Mouse (Mus musculus): ENCODE results near the gene Tap1. TPM values are rescaled to one million over a fixed set of nuclear protein-coding genes. Genes with fewer than 3 reads are reported as not detected.

Tap1 gene
- polyA plus RNA-seq, 1 experiment, result 0.06 TPM

DNA sequence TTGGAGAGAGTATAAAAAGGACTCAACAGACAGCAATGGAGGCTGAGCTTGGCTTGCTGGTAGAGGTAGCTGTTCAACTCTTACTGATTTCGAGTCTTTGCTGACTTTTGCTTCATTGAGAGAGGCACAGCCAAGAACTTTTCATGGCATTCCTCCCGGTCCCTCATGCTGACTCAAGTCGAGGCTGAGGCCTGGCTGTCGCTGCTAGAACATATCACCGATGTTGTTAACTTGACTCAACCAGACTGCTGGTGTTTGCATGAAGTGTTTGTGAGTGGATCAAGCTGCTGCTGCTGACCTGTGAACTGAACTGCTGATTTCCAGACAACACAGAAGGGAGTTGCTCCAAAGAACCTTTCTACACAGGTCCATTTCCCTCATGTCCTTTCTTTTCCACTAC is 49.3 kb downstream of the Tap1 start:
- H3K27me3 ChIP-seq (ENCODE audit: control insufficient read depth), result no peaks in the 10 kb centered on the region; the same call in 1 of the 2 replicates
- TF ChIP-seq TAL1 (IDR thresholded peaks at IDR 0.05; ENCODE audit: low read length), result no peak
- no peak for TF ChIP-seq GATA1 (IDR thresholded peaks at IDR 0.05; ENCODE audit: low read length)
- no peak overlapping the region for H3K4me3 ChIP-seq (replicated peaks)
- no peaks in the 10 kb centered on the region for H3K9me3 ChIP-seq (ENCODE audit: control insufficient read depth, low read length)
- H3K36me3 ChIP-seq (ENCODE audit: control insufficient read depth), result no peaks in the 10 kb centered on the region
- no peaks in the 10 kb centered on the region for H3K4me1 ChIP-seq (ENCODE audit: control insufficient read depth)

DNA sequence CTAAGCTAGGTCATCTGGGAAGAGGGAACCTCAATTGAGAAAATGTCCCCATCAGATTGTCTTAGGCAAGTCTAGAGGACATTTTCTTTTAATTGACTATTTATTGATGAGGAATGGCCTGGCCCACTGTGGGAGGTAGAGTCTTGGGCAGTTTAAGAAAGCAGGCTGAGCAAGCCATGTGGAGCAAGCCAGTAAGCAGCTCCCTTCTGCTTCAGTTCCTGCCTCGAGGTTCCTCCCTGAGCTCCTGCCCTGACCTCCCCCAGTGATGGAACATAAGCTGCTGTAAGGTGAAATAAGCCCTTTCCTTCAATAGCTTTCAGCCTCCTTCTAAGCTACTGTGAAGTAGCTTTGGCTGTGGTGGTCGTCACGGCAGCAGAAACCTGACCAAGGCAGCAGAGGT is 50.4 kb downstream of the Tap1 start:
- H3K4me1 ChIP-seq (ENCODE audit: control insufficient read depth), result no peaks in the 10 kb centered on the region
- no peaks in the 10 kb centered on the region; the same call in 1 of the 2 replicates for H3K27me3 ChIP-seq (ENCODE audit: control insufficient read depth)
- no peaks in the 10 kb centered on the region for H3K9me3 ChIP-seq (ENCODE audit: control insufficient read depth, low read length)
- H3K36me3 ChIP-seq (ENCODE audit: control insufficient read depth), result no peaks in the 10 kb centered on the region
- no peak overlapping the region for H3K4me3 ChIP-seq (replicated peaks)
- no peak for TF ChIP-seq TAL1 (IDR thresholded peaks at IDR 0.05; ENCODE audit: low read length)

DNA sequence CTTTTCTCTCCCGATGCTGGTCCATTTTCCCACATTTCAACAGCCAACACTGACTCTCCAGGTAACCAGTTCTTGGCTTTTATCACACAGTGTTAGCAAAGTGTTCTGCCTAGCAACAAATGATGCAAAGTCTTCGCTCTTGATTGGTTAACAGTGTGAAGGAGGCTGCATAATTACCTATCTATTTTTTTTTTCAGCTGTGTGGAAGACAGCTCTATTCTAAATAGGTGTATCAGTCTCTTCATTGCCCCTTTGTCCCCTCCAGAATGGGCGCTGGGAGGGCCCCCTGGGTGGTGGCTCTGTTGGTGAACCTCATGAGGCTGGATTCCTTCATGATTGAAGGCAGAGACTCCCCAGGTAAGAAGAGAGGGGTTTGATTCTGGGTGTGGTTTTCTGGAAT is 51.4 kb downstream of the Tap1 start, which contains the start of gene H2-Ob:
H2-Ob (plus strand) TSS at position 198 of the 400 bp plus-strand sequence.
- no peak within 1 kb of the TSS for H3K4me3 ChIP-seq (replicated peaks)
- H3K36me3 ChIP-seq (ENCODE audit: control insufficient read depth), result no peaks in the 10 kb centered on the region
- H3K27me3 ChIP-seq (ENCODE audit: control insufficient read depth), result no peaks in the 10 kb centered on the region; the same call in 1 of the 2 replicates
- H3K4me1 ChIP-seq (ENCODE audit: control insufficient read depth), result no peaks in the 10 kb centered on the region
- H3K9me3 ChIP-seq (ENCODE audit: control insufficient read depth, low read length), result no peaks in the 10 kb centered on the region
- TF ChIP-seq TAL1 (IDR thresholded peaks at IDR 0.05; ENCODE audit: low read length) (no peak), GATA1 (IDR thresholded peaks at IDR 0.05; ENCODE audit: low read length) (no peak)

DNA sequence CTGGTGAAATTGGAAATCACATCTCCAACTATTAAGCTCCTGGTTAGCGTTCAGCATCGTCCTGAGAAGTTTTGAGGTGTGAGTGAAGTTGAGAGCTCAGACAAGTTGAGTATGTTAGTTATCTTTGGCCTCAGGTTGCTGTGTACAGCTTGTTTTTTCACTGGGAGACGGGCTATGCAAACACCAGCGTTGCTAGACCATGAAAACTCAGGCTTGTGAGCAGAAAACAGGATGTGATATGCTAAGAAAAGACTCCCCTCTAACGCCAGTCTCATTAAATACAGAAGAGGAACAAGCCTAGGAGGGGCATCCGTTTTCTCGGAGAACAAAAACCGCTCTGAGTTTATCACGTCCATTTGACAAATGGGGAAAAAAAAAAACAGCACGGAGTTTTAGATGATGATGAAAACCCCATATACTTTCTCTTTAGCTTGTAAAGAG is 52.3 kb downstream of the Tap1 start:
- H3K27me3 ChIP-seq (ENCODE audit: control insufficient read depth), result no peaks in the 10 kb centered on the region; the same call in 1 of the 2 replicates
- TF ChIP-seq GATA1 (IDR thresholded peaks at IDR 0.05; ENCODE audit: low read length) (no peak), TAL1 (IDR thresholded peaks at IDR 0.05; ENCODE audit: low read length) (no peak)
- no peaks in the 10 kb centered on the region for H3K9me3 ChIP-seq (ENCODE audit: control insufficient read depth, low read length)
- no peak overlapping the region for H3K4me3 ChIP-seq (replicated peaks)
- H3K36me3 ChIP-seq (ENCODE audit: control insufficient read depth), result no peaks in the 10 kb centered on the region
- H3K4me1 ChIP-seq (ENCODE audit: control insufficient read depth), result no peaks in the 10 kb centered on the region

DNA sequence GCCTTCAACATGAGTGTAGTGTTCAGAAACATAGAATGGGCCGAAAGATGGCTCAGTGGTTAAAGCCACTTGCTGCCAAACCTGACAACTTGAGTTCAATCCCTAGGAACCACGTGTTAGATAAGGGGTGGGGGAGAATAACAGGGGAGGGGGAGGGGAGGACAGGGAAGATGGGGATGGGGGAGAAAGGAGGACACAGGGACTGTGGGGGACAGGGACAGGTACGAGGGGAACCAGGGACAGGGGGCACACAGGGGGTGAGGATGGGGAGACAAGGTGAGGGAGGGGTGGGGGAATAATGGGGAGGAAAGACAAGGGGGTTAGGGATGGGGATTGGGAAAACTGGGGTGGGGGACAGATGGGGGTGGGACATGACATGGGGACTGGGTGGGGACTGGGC is 53.0 kb downstream of the Tap1 start:
- TF ChIP-seq GATA1 (IDR thresholded peaks at IDR 0.05; ENCODE audit: low read length) (no peak), TAL1 (IDR thresholded peaks at IDR 0.05; ENCODE audit: low read length) (no peak)
- no peaks in the 10 kb centered on the region for H3K9me3 ChIP-seq (ENCODE audit: control insufficient read depth, low read length)
- no peaks in the 10 kb centered on the region for H3K4me1 ChIP-seq (ENCODE audit: control insufficient read depth)
- H3K4me3 ChIP-seq (replicated peaks), result no peak overlapping the region
- H3K36me3 ChIP-seq (ENCODE audit: control insufficient read depth), result no peaks in the 10 kb centered on the region
- no peaks in the 10 kb centered on the region; the same call in 1 of the 2 replicates for H3K27me3 ChIP-seq (ENCODE audit: control insufficient read depth)

DNA sequence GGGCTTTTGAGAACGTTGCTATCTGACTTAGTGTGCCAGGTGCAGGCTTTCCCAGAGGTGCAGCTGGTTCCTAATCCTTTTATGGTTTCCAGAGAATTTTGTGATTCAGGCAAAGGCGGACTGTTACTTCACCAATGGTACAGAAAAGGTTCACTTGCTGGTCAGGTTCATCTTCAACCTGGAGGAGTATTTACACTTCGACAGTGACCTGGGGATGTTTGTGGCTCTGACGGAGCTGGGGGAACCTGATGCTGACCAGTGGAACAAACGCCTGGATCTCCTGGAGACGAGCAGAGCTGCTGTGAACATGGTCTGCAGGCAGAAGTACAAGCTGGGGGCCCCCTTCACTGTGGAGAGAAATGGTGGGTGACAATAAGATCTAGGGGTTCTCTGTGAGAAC is 53.6 kb downstream of the Tap1 start:
- Histone ChIP-seq H3K36me3 (ENCODE audit: control insufficient read depth) (no peaks in the 10 kb centered on the region), H3K4me1 (ENCODE audit: control insufficient read depth) (no peaks in the 10 kb centered on the region), H3K9me3 (ENCODE audit: control insufficient read depth, low read length) (no peaks in the 10 kb centered on the region), H3K4me3 (replicated peaks) (no peak overlapping the region), H3K27me3 (ENCODE audit: control insufficient read depth) (no peaks in the 10 kb centered on the region; the same call in 1 of the 2 replicates)
- TF ChIP-seq GATA1 (IDR thresholded peaks at IDR 0.05; ENCODE audit: low read length) (no peak), TAL1 (IDR thresholded peaks at IDR 0.05; ENCODE audit: low read length) (no peak)

DNA sequence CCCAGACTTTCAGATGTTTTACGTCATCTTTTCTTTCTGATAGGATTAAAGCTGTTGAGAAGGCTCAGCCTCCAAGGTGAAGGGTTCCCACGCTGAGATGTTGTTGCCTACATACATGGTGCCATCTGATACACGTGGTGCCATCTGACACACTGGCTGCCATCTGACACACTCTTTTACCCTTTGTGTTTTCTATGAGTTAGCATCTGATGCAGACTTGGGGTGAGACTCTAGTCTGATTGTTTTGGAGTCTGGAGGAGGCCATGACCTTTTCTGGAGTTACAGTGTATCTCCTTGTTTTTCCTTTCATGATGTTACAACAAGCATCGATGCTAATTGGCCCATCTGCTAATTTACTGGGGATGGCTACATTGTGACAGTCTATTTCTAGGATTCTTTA is 57.3 kb downstream of the Tap1 start:
- Histone ChIP-seq H3K4me1 (ENCODE audit: control insufficient read depth) (no peaks in the 10 kb centered on the region), H3K27me3 (ENCODE audit: control insufficient read depth) (no peaks in the 10 kb centered on the region; the same call in 1 of the 2 replicates), H3K9me3 (ENCODE audit: control insufficient read depth, low read length) (no peaks in the 10 kb centered on the region), H3K4me3 (replicated peaks) (no peak overlapping the region), H3K36me3 (ENCODE audit: control insufficient read depth) (no peaks in the 10 kb centered on the region)
- TF ChIP-seq TAL1 (IDR thresholded peaks at IDR 0.05; ENCODE audit: low read length) (no peak), GATA1 (IDR thresholded peaks at IDR 0.05; ENCODE audit: low read length) (no peak)

Other genes starting within 250 kb of the Tap1 start
- gene Pfdn6, start 247.2 kb upstream of the Tap1 start, polyA plus RNA-seq (2012), result 48.7 and 66.5 TPM in 2 replicates
- 6.0 and 6.7 TPM in 2 replicates for gene Wdr46, start 246.9 kb upstream of the Tap1 start, polyA plus RNA-seq (2012)
- gene B3galt4, start 236.1 kb upstream of the Tap1 start, polyA plus RNA-seq (2012), result 0.21 and 0.45 TPM in 2 replicates
- gene Vps52, start 231.7 kb upstream of the Tap1 start, polyA plus RNA-seq (2012), result 10.1 and 11.6 TPM in 2 replicates
- 11.8 and 13.8 TPM in 2 replicates for gene Rps18, start 231.6 kb upstream of the Tap1 start, polyA plus RNA-seq (2012)
- gene H2-K1, start 187.2 kb upstream of the Tap1 start, polyA plus RNA-seq (2012), result 0.91 and 0.94 TPM in 2 replicates
- 1.8 and 2.5 TPM in 2 replicates for gene Ring1, start 162.9 kb upstream of the Tap1 start, polyA plus RNA-seq (2012)
- gene H2-Ke6, start 159.5 kb upstream of the Tap1 start, polyA plus RNA-seq (2012), result 1.4 TPM in 2 replicates
- gene Slc39a7, start 155.9 kb upstream of the Tap1 start, polyA plus RNA-seq (2012), result 3.5 TPM in 2 replicates
- gene Rxrb, start 155.7 kb upstream of the Tap1 start, polyA plus RNA-seq (2012), result 10.1 and 11.3 TPM in 2 replicates
- 0.45 and 0.56 TPM in 2 replicates for gene Col11a2, start 148.1 kb upstream of the Tap1 start, polyA plus RNA-seq (2012)
- 0.04 and 0.14 TPM in 2 replicates for gene H2-Oa, start 95.2 kb upstream of the Tap1 start, polyA plus RNA-seq (2012)
- 0.46 and 1.0 TPM in 2 replicates for gene H2-DMa, start 68.0 kb upstream of the Tap1 start, polyA plus RNA-seq (2012)
- gene Brd2, start 64.9 kb upstream of the Tap1 start, polyA plus RNA-seq (2012), result 28.3 and 30.4 TPM in 2 replicates
- gene H2-DMb2, start 44.2 kb upstream of the Tap1 start, polyA plus RNA-seq (2012), result not detected in 2 replicates
- gene H2-DMb1, start 34.5 kb upstream of the Tap1 start, polyA plus RNA-seq (2012), result not detected in 2 replicates
- gene Psmb9, start 211 bp downstream of the Tap1 start, polyA plus RNA-seq (2012), result 0.05 and 0.10 TPM in 2 replicates
- gene Psmb8, start 10.2 kb downstream of the Tap1 start, polyA plus RNA-seq (2012), result 0.24 and 0.28 TPM in 2 replicates
- 0.83 and 1.0 TPM in 2 replicates for gene Tap2, start 16.0 kb downstream of the Tap1 start, polyA plus RNA-seq (2012)
- gene H2-Ob, start 51.4 kb downstream of the Tap1 start, polyA plus RNA-seq (2012), result not detected in 2 replicates
- 0.14 TPM in 1 of 2 replicates, not detected in the other for gene H2-Ab1, start 70.1 kb downstream of the Tap1 start, polyA plus RNA-seq (2012)
- gene H2-Aa, start 100.3 kb downstream of the Tap1 start, polyA plus RNA-seq (2012), result not detected in 2 replicates
- 0.05 TPM in 1 of 2 replicates, not detected in the other for gene H2-Eb1, start 118.3 kb downstream of the Tap1 start, polyA plus RNA-seq (2012)
- not detected in 2 replicates for gene H2-Eb2, start 138.1 kb downstream of the Tap1 start, polyA plus RNA-seq (2012)
- gene Btnl2, start 167.3 kb downstream of the Tap1 start, polyA plus RNA-seq (2012), result not detected in 2 replicates
- gene Btnl1, start 189.6 kb downstream of the Tap1 start, polyA plus RNA-seq (2012), result not detected in 2 replicates
- gene BC051142, start 211.3 kb downstream of the Tap1 start, polyA plus RNA-seq (2012), result not detected in 2 replicates